Mouse (Mus musculus) C2C12 (cell line): Measurements from ENCODE around the gene Trp63.

Source experiments
- CEBPB ChIP-seq: IDR thresholded peaks from one replicate; pipeline ENCODE4 v1.6.1; 2011; ENCODE audit warnings: low read depth, mild to moderate bottlenecking, control low read depth, moderate library complexity
- CTCF ChIP-seq: IDR thresholded peaks from one replicate; pipeline ENCODE4 v1.5.1; 2011; ENCODE audit not compliant: control insufficient read depth, insufficient read depth, insufficient read length
- FOSL1 ChIP-seq: IDR thresholded peaks from one replicate; pipeline ENCODE4 v1.8.0; 2011; ENCODE audit warnings: mild to moderate bottlenecking, low read length; ENCODE audit not compliant: poor library complexity, insufficient read depth, severe bottlenecking
- MAX ChIP-seq: IDR thresholded peaks from one replicate; pipeline ENCODE4 v1.6.1; 2011; ENCODE audit warnings: mild to moderate bottlenecking, control low read depth
- MYOD1 ChIP-seq: IDR thresholded peaks from one replicate; pipeline ENCODE4 v1.6.1; 2011; ENCODE audit warnings: low read depth; ENCODE audit not compliant: control insufficient read depth, insufficient read length
- USF1 ChIP-seq: IDR thresholded peaks from one replicate; pipeline ENCODE4 v1.6.1; 2011; ENCODE audit warnings: low read depth, mild to moderate bottlenecking, control low read depth, moderate library complexity

DNA sequence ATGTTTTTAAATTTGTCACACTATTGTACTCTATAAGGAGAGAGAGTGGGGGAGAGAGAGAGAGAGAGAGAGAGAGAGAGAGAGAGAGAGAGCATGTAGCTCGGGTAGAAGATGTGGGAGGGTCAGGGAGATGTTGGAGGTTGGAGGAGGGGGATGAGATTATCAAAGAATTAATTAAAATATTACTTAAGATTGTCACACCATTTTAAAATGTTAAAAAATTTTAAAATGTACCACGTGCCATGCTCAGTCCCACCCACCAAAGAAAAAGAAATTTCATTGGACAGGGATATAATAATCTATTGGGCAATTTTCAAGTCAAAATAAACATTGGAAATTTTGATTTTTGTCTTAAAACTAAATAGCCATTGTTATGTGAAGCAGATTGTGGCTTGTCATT lies 1.0 kb downstream of the Trp63 start:
- no peak for TF ChIP-seq CTCF
- TF ChIP-seq FOSL1 = no peak
- TF ChIP-seq MYOD1 = no peak
- no peak for TF ChIP-seq USF1
- no peak for TF ChIP-seq MAX
- no peak for TF ChIP-seq CEBPB
